Mouse (Mus musculus): ENCODE data around the gene Mvk. TPM values are rescaled to one million over a fixed set of nuclear protein-coding genes. Genes with fewer than 3 reads are reported as not detected.

Mvk gene
- total and polyA plus RNA-seq, 3 experiments: 33.5 to 37.7 TPM; not detected in 1

DNA sequence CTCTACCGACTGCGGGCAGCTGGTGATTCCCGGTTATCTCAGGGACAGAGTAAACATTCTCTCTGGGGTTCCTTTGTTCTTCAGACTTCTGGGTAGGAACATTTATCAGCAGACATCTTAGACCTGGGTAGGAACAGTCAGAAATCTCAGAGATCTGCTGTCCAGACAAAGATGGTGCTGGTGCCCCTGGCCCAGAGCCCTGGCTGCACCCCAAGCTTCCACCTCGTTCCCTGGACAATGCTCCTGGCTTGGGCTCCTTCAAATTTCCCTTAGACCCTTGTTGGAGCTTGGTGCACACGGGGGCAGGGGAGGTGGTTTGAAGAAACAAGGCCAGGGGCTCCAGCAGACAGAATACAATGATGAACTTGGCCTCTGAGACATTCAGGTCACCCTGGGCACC is 21.5 kb upstream of the Mvk start:
- Histone ChIP-seq H3K36me3 (ENCODE audit: control insufficient read depth in 1 of 2, insufficient read depth in 2 of 2, low read length in 2 of 2) (no peaks in the 10 kb centered on the region; a peak in 1 of 4 replicates), H3K27me3 (ENCODE audit: control insufficient read depth in 1 of 2, insufficient read depth in 2 of 2, low read length in 2 of 2) (no peaks in the 10 kb centered on the region), H3K4me1 (ENCODE audit: control insufficient read depth in 1 of 2, insufficient read depth in 2 of 2, low read length in 2 of 2) (no peaks in the 10 kb centered on the region), H3K9ac (ENCODE audit: control insufficient read depth, low read depth, low read length, poor library complexity, severe bottlenecking) (no peak overlapping the region), H3K27ac (ENCODE audit: control insufficient read depth, low read depth, low read length) (no peak overlapping the region), H3K4me3 (ENCODE audit: control insufficient read depth in 1 of 2, insufficient read depth in 1 of 2, low read depth in 2 of 2, low read length in 2 of 2) (no peak overlapping the region), H3K79me2 (ENCODE audit: control insufficient read depth, insufficient read depth, low read length, poor library complexity) (no peaks in the 10 kb centered on the region), H3K9me3 (replicated peaks; ENCODE audit: insufficient read depth, low read length) (no peaks in the 10 kb centered on the region)
- TF ChIP-seq TCF12 (IDR thresholded peaks at IDR 0.05; ENCODE audit: low read depth, low read length) (no peak), TAL1 (IDR thresholded peaks at IDR 0.05; ENCODE audit: low read length) (no peak), USF1 (IDR thresholded peaks at IDR 0.05; ENCODE audit: low read depth, low read length) (no peak), NRF1 (IDR thresholded peaks at IDR 0.05; ENCODE audit: insufficient read depth, low read depth, low read length, poor library complexity, severe bottlenecking) (no peak), MYC (IDR thresholded peaks at IDR 0.05; ENCODE audit: low read depth, low read length) (no peak), MEF2A (IDR thresholded peaks at IDR 0.05; ENCODE audit: extremely low read depth, insufficient replicate concordance, low read depth, low read length, poor library complexity, severe bottlenecking) (no peak), ZMIZ1 (IDR thresholded peaks at IDR 0.05; ENCODE audit: low read depth, low read length) (no peak), ELF1 (IDR thresholded peaks at IDR 0.05; ENCODE audit: low read depth, low read length) (no peak), ETS1 (IDR thresholded peaks at IDR 0.05; ENCODE audit: low read depth, low read length) (no peak)
- DNase-seq (ENCODE audit: low read depth, low spot score): no peak

DNA sequence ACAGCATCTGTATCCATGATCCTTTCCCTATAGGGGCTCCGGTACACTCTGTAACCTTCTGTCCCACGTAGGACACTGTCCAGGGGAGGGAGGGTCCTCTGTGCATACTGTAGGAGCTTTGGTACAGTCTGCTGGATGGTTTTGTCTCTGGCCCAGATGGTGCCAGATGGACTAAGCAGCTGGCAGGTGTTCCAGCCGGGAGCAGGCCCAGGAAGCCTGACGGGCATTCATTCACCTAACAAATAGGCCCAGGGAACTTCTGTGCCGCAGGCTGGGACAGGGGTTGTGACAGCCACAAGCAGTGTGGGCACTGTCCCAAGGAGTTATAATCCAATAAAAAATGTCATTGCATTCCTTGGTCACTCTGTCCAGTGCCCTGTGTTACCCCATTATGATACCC is 20.1 kb upstream of the Mvk start:
- H3K9me3 ChIP-seq (replicated peaks; ENCODE audit: insufficient read depth, low read length): no peaks in the 10 kb centered on the region
- no peaks in the 10 kb centered on the region; a peak in 1 of 4 replicates for H3K36me3 ChIP-seq (ENCODE audit: control insufficient read depth in 1 of 2, insufficient read depth in 2 of 2, low read length in 2 of 2)
- H3K27ac ChIP-seq (ENCODE audit: control insufficient read depth, low read depth, low read length): no peak overlapping the region
- H3K79me2 ChIP-seq (ENCODE audit: control insufficient read depth, insufficient read depth, low read length, poor library complexity): no peaks in the 10 kb centered on the region
- TF ChIP-seq TAL1 (IDR thresholded peaks at IDR 0.05; ENCODE audit: low read length) (no peak), ETS1 (IDR thresholded peaks at IDR 0.05; ENCODE audit: low read depth, low read length) (no peak), SMC3 (IDR thresholded peaks at IDR 0.05; ENCODE audit: low read depth, low read length) (no peak), SIN3A (IDR thresholded peaks at IDR 0.05; ENCODE audit: low read length) (no peak)
- no peak overlapping the region for H3K4me3 ChIP-seq (ENCODE audit: control insufficient read depth in 1 of 2, insufficient read depth in 1 of 2, low read depth in 2 of 2, low read length in 2 of 2)
- DNase-seq (ENCODE audit: low read depth, low spot score): no peak
- no peak overlapping the region for H3K9ac ChIP-seq (ENCODE audit: control insufficient read depth, low read depth, low read length, poor library complexity, severe bottlenecking)
- no peaks in the 10 kb centered on the region for H3K4me1 ChIP-seq (ENCODE audit: control insufficient read depth in 1 of 2, insufficient read depth in 2 of 2, low read length in 2 of 2)
- H3K27me3 ChIP-seq (ENCODE audit: control insufficient read depth in 1 of 2, insufficient read depth in 2 of 2, low read length in 2 of 2): no peaks in the 10 kb centered on the region

DNA sequence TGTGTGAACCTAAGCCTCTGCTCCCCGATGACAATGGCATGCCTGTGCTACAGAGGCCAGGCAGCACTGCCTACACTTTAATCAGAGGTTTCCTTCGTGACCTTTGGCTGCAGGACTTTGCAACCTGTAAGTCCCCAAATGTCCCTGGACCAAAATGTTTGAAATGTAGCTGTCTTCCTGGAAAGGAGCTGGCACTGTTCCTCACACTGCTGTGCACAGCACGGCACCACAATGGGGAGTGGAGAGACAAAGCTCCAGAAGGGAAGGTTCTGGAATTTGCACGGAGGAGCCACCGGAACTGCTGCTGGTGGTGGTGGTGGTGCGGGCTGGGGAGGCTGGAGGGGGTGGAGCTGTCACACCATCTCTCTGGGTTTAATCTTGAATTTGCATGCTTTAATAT is 17.3 kb upstream of the Mvk start:
- Histone ChIP-seq H3K79me2 (ENCODE audit: control insufficient read depth, insufficient read depth, low read length, poor library complexity) (no peaks in the 10 kb centered on the region), H3K9me3 (replicated peaks; ENCODE audit: insufficient read depth, low read length) (no peaks in the 10 kb centered on the region), H3K9ac (ENCODE audit: control insufficient read depth, low read depth, low read length, poor library complexity, severe bottlenecking) (no peak overlapping the region), H3K27ac (ENCODE audit: control insufficient read depth, low read depth, low read length) (no peak overlapping the region), H3K36me3 (ENCODE audit: control insufficient read depth in 1 of 2, insufficient read depth in 2 of 2, low read length in 2 of 2) (no peaks in the 10 kb centered on the region), H3K4me3 (ENCODE audit: control insufficient read depth in 1 of 2, insufficient read depth in 1 of 2, low read depth in 2 of 2, low read length in 2 of 2) (no peak overlapping the region), H3K4me1 (ENCODE audit: control insufficient read depth in 1 of 2, insufficient read depth in 2 of 2, low read length in 2 of 2) (no peaks in the 10 kb centered on the region), H3K27me3 (ENCODE audit: control insufficient read depth in 1 of 2, insufficient read depth in 2 of 2, low read length in 2 of 2) (no peaks in the 10 kb centered on the region)
- no peak for TF ChIP-seq POLR2AphosphoS5 (IDR thresholded peaks at IDR 0.05; ENCODE audit: borderline replicate concordance, low read depth, low read length)
- TF ChIP-seq USF2 (IDR thresholded peaks at IDR 0.05; ENCODE audit: borderline replicate concordance in 1 of 2, insufficient read depth in 1 of 2, low read depth in 1 of 2, low read length in 2 of 2): no peak
- TF ChIP-seq RCOR1 (IDR thresholded peaks at IDR 0.05; ENCODE audit: low read depth, low read length): no peak
- no peak for TF ChIP-seq EP300 (IDR thresholded peaks at IDR 0.05; ENCODE audit: low read depth in 1 of 2, low read length in 2 of 2)
- DNase-seq (ENCODE audit: low read depth, low spot score): no peak

All from MEL (cell line).